Mouse (Mus musculus) 3T3-L1 (cell line): ENCODE data around the gene Hoxc10.

ENCODE experiments used
- DNase-seq: peaks from one replicate; pipeline ENCODE4 v3.0.0-alpha.2; 2015; ENCODE audit warnings: low read depth, low spot score

Gene Hoxc10

GRCm38 (mm10) chr15:102945185-102946077, 21.2 kb upstream of the Hoxc10 start:
- DNase-seq = no peak

- peak; percentile 60 for DNase-seq
These were observed 19.3 kb upstream of the Hoxc10 start for GRCm38 (mm10) chr15:102947276-102947675.

DNA sequence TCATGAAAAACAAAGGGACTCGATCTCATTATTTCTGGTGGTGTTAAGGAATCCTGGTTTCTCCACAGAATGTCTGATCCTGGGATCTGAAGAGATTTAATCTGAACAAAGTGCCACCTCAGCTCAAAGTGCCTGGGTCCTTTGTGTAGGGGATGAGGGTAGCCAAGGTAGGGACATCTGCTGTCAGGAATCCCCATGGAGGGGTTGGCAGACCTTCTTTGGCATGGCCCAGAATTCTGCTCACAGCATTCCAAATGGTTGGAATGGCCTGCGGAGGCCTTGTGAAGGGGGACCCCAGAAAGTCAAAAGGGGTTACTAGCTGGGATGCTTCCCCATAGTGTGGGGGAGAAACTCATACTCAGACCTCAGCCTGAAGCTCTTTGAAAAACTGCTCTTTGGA, 17.8 kb upstream of the Hoxc10 start:
- no peak for DNase-seq

GRCm38 (mm10) chr15:102949696-102950095, 16.9 kb upstream of the Hoxc10 start:
- no peak for DNase-seq

GRCm38 (mm10) chr15:102950877-102951276, 15.7 kb upstream of the Hoxc10 start:
- no peak for DNase-seq

DNA sequence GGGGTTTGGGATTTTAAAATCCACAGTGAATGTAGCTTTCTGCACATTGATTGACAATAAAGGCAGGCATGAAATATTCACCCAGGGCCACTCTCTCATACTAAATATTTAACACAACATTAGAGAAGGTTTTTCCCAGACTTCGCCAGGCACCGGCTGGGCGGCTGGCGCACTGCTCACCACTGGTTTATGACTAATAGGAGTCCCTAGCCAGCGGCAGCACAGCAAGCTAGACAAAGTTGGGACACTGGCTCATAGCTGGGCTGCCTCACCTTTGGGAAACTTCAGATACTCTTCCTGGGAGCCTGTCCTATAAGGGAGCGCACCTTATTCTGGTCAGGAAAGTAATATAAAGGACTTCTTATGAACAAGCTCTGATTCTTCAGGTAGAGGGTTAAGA, 13.0 kb upstream of the Hoxc10 start:
- DNase-seq = no peak

- no peak for DNase-seq
These were observed 12.2 kb upstream of the Hoxc10 start, which contains the start of gene Hoxc11 for GRCm38 (mm10) chr15:102954192-102955006. Gene Hoxc11, plus strand, starts transcription at chr15:102954427.

DNA sequence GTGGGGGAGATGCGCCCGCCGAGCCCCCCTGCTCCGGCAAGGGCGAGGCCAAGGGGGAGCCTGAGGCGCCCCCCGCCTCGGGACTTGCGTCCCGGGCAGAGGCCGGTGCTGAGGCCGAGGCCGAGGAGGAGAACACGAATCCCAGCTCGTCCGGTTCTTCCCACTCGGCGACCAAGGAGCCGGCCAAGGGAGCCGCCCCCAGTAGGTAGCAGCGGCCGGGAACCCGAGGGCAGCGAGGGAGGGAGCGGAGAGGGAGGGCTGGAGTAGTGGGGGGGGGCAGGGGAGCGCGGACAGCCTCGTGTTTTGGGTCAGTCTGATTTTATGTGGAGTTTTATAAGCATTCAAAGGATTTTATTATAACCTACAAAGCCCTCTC, 11.6 kb upstream of the Hoxc10 start:
- DNase-seq = no peak

- no peak for DNase-seq
These were observed 10.6 kb upstream of the Hoxc10 start for GRCm38 (mm10) chr15:102955833-102956640.

DNA sequence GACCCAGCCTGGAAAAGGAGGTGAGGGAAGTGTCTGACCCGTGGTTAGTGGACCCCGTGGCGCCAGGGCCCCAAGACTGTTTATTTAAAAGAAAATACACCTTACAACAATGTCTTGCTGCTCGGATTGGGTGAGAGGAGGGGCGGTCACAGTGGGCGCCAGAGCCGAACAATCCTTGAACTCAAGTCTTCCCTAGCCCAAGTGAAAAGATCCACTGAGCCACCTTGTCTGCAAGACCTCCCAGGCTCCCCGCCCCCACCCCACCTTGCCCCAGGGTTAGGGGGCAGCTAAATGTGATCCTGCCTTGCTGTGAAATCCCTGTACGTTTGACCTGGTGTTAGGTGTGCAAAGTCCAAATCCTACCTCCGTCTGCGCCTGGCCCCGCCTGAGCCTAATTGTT, 9.7 kb upstream of the Hoxc10 start:
- DNase-seq = no peak

- no peak for DNase-seq
These were observed 6.9 kb upstream of the Hoxc10 start for GRCm38 (mm10) chr15:102959663-102960191.

GRCm38 (mm10) chr15:102961728-102962127, 4.9 kb upstream of the Hoxc10 start:
- no peak for DNase-seq

DNA sequence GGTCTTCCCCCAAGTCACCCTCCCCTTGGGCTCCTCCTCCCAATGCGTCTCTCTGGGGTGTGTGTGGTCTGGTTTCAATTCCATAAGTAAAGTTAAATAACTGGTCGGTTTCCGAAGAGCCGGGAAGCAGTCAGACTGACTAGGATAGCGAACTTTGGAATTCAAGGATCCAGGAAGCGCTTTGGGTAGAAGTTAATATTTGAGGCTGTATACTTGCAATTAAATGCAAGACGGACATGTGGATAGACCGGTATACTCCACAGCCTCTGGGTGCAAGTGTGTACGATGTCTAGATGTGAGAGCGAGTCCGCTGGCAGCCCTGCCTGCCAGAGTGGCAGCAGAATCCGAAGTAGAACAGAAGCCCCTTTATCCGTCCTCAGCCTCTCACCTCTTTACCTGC, 4.1 kb upstream of the Hoxc10 start:
- DNase-seq = no peak

DNA sequence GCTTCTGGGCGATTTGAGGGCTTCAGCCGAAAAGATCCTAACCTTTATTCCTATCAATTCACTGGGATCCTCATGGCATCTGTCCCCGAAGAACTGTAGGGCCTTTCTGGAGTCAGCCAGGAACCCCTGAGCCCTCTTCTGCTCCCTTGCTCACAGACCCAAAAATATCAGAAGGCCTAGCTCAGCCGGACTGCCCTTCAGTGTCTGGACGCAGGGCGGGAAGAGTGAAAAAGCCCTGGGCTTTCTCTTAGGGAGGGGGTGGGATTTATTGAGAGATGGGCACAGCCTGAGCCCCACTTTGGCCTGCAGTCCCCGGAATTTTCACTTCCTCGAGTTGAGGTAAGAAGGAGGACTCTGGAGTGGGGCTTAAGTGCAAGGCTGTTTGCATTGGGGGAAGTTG, 3.3 kb upstream of the Hoxc10 start:
- DNase-seq = no peak

GRCm38 (mm10) chr15:102963671-102964640, 2.6 kb upstream of the Hoxc10 start:
- DNase-seq = no peak

- DNase-seq = no peak
These were observed 1.3 kb upstream of the Hoxc10 start for GRCm38 (mm10) chr15:102965003-102965891.

DNA sequence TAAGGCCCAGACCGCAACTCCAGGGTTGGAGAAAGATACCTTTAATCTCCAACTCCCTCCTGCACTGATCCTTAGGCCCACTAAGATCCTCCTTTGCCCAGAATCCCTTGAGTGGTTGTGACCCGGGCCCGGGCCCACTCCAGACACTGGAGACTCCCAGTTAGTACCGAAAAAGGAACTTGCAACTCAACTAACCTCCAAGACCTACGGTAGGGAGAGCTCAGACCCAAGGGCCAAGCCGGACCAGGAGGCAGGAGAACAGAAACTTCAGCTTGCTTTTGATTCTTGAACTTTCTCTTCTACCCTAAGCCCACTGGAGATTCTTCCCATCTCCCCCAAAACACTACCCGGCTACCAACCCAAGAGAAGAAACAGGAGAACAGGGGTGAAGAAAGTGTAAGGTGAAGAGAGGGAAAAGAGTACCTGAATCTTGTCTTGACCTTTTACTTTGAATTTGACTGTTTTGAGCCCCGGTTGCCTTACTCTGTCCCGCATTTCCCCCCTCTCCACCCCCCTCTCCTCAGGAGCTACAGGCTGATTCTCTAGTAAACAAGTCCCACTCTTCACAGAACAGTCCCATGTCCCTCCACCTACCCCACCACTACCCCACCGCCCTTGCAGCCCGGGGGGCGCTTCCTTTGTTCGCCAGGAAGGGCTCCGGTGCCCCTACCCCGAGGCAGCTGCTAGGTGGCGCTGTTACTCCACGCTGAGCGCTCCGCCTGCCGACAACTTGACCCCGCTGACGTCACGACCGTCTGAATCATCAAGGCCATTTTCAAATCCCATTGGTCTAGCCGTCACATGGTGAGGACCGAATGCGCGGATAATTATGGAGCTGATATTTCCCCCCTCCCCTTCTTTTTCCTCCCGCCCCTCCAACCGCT, 462 bp upstream of the Hoxc10 start:
- no peak for DNase-seq

- no peak for DNase-seq
These were observed 615 bp downstream of the Hoxc10 start, which contains the start of gene Hoxc5 for GRCm38 (mm10) chr15:102967312-102967510. Gene Hoxc5, plus strand, starts transcription at chr15:102967443.
